Mouse (Mus musculus): ENCODE measurements around the gene Acsf2.

The Acsf2 gene

GRCm38 (mm10) chr11:94548041-94548784 is 53.5 kb downstream of the Acsf2 start:
- no peak for DNase-seq (ENCODE audit: extremely low spot score)

- DNase-seq (ENCODE audit: extremely low spot score): no peak
Measured at GRCm38 (mm10) chr11:94547271-94547670, 54.4 kb downstream of the Acsf2 start.

- no peak for DNase-seq (ENCODE audit: extremely low spot score)
Measured at GRCm38 (mm10) chr11:94546381-94546780, 55.3 kb downstream of the Acsf2 start.

GRCm38 (mm10) chr11:94544422-94544821 is 57.2 kb downstream of the Acsf2 start:
- no peak for DNase-seq (ENCODE audit: extremely low spot score)

- DNase-seq (ENCODE audit: extremely low spot score): peak; percentile 68
Measured at GRCm38 (mm10) chr11:94543932-94544331, 57.7 kb downstream of the Acsf2 start.

- no peak for DNase-seq (ENCODE audit: extremely low spot score)
Measured at GRCm38 (mm10) chr11:94543344-94543743, 58.3 kb downstream of the Acsf2 start.

- no peak for DNase-seq (ENCODE audit: extremely low spot score)
Measured at GRCm38 (mm10) chr11:94542400-94542799, 59.3 kb downstream of the Acsf2 start.

GRCm38 (mm10) chr11:94539761-94540160 is 61.9 kb downstream of the Acsf2 start:
- no peak for DNase-seq (ENCODE audit: extremely low spot score)

- no peak for DNase-seq (ENCODE audit: extremely low spot score)
Measured at GRCm38 (mm10) chr11:94538733-94539292, 62.9 kb downstream of the Acsf2 start.

- no peak for DNase-seq (ENCODE audit: extremely low spot score)
Measured at GRCm38 (mm10) chr11:94533171-94533570, 68.5 kb downstream of the Acsf2 start.

- no peak for DNase-seq (ENCODE audit: extremely low spot score)
Measured at GRCm38 (mm10) chr11:94528879-94529278, 72.8 kb downstream of the Acsf2 start.

- peak; percentile 45 for DNase-seq (ENCODE audit: extremely low spot score)
Measured at GRCm38 (mm10) chr11:94526171-94526879, 75.3 kb downstream of the Acsf2 start.

GRCm38 (mm10) chr11:94521219-94521843 is 80.3 kb downstream of the Acsf2 start, which contains the start of gene Mycbpap:
TSS of gene Mycbpap (minus strand) at chr11:94521742.
- peak; percentile 82 for DNase-seq (ENCODE audit: extremely low spot score)

- DNase-seq (ENCODE audit: extremely low spot score): no peak
Measured at GRCm38 (mm10) chr11:94513452-94513851, 88.2 kb downstream of the Acsf2 start.

- no peak for DNase-seq (ENCODE audit: extremely low spot score)
Measured at GRCm38 (mm10) chr11:94508976-94509375, 92.7 kb downstream of the Acsf2 start.
